8 mouse cellular contexts compared by ENCODE assay signal in genomic region chr19:46327531-46328064, GRCm38 (mm10). TPM values are rescaled to one million over a fixed set of nuclear protein-coding genes. Genes with fewer than 3 reads are reported as not detected.
A peak's percentile ranks its signal among the peaks of the same experiment; 100 is the strongest.
DNase-seq lines count a peak whose midpoint lies in the region; ATAC-seq and TF ChIP-seq lines count a peak whose summit lies in the region.

No protein-coding gene starts in this region.

- no peak overlapping the region for H3K9ac ChIP-seq in heart, adult 2 months (ENCODE audit: low read depth, low read length)
- H3K9ac ChIP-seq in forebrain, embryonic 14.5 days (ENCODE audit: low read length), result peak overlapping the region; percentile 77
- peak overlapping the region; percentile 82 for H3K9ac ChIP-seq in liver, embryonic 12.5 days

- H3K4me2 ChIP-seq in forebrain, embryonic 14.5 days (ENCODE audit: low read length), result peak overlapping the region; percentile 100
- peak overlapping the region; percentile 100 for H3K4me2 ChIP-seq in liver, embryonic 12.5 days

- intact Hi-C loops in heart, adult 2 months (cut with DNase I), result loop anchor here (1.0 kb wide), 2 partner anchors 11 to 23 kb away; partner anchors contain the start of genes Cuedc2 and Nfkb2
- intact Hi-C loops in heart, postnatal 14 days (cut with DNase I), result loop anchor here (2.0 kb wide), 1 partner anchor 17 kb away; no protein-coding TSS in a partner anchor

- no peaks in the 10 kb centered on the region for H3K36me3 ChIP-seq in heart, adult 2 months (ENCODE audit: control insufficient read depth, insufficient read depth, low read length)
- H3K36me3 ChIP-seq in forebrain, embryonic 14.5 days (ENCODE audit: control insufficient read depth, insufficient read depth, low read length), result peaks cover 26% of the 10 kb centered on the region
- peaks cover 26% of the 10 kb centered on the region for H3K36me3 ChIP-seq in liver, embryonic 12.5 days

- peak overlapping the region; percentile 93 for H3K27ac ChIP-seq in heart, adult 2 months
- H3K27ac ChIP-seq in forebrain, embryonic 14.5 days (ENCODE audit: low read depth, low read length), result peak overlapping the region; percentile 96
- peak overlapping the region; percentile 90 for H3K27ac ChIP-seq in liver, embryonic 12.5 days

- peak overlapping the region; percentile 69 for H3K4me3 ChIP-seq in heart, adult 2 months
- peak overlapping the region; percentile 68 for H3K4me3 ChIP-seq in forebrain, embryonic 14.5 days (ENCODE audit: low read depth, low read length)
- peak overlapping the region; percentile 78 for H3K4me3 ChIP-seq in liver, embryonic 12.5 days

- 23% methylated on average over 14 of the region's 14 CpGs for WGBS in heart, adult 2 months
- 29% methylated on average over 14 of the region's 14 CpGs for WGBS in forebrain, embryonic 14.5 days
- WGBS in liver, embryonic 12.5 days (ENCODE audit: insufficient replicate concordance), result 24% methylated on average over 14 of the region's 14 CpGs

- no peak for TF ChIP-seq POLR2A in heart, adult 2 months (IDR thresholded peaks at IDR 0.05; ENCODE audit: insufficient read depth, low read depth, low read length)

- no peaks in the 10 kb centered on the region for H3K79me2 ChIP-seq in heart, adult 2 months (replicated peaks; ENCODE audit: control insufficient read depth, insufficient read depth, low read length)

- H3K9me3 ChIP-seq in forebrain, embryonic 14.5 days (replicated peaks; ENCODE audit: control insufficient read depth, low read length), result no peaks in the 10 kb centered on the region
- no peaks in the 10 kb centered on the region for H3K9me3 ChIP-seq in liver, embryonic 12.5 days (replicated peaks)

- DNase-seq in heart, adult 2 months, result no peak
- no peak for DNase-seq in heart, postnatal 14 days
- peak; percentile 36 for DNase-seq in A20 (ENCODE audit: low read depth, low spot score)
- no peak for DNase-seq in forebrain, embryonic 14.5 days (ENCODE audit: low spot score)
- DNase-seq in cerebellum, adult 11-12 months, result no peak
- DNase-seq in MN1 (ENCODE audit: low spot score), result no peak

- peak; percentile 0; the same call in 1 of the 2 replicates for ATAC-seq in forebrain, embryonic 14.5 days
- ATAC-seq in liver, embryonic 12.5 days, result no peak
- no peak for ATAC-seq in megakaryocyte-erythroid progenitor cell, adult 5-6 weeks (replicated peaks; ENCODE audit: low FRiP score, low TSS enrichment, poor library complexity, severe bottlenecking)

- TF ChIP-seq CTCF in heart, adult 2 months (IDR thresholded peaks at IDR 0.05), result no peak

- no peaks in the 10 kb centered on the region for H3K27me3 ChIP-seq in heart, adult 2 months (ENCODE audit: control insufficient read depth, insufficient read depth, low read length)
- H3K27me3 ChIP-seq in forebrain, embryonic 14.5 days (replicated peaks; ENCODE audit: control insufficient read depth, insufficient read depth, low read length), result no peaks in the 10 kb centered on the region; the same call in 1 of the 2 replicates
- H3K27me3 ChIP-seq in liver, embryonic 12.5 days (replicated peaks), result peaks cover 58% of the 10 kb centered on the region

- peaks cover 7% of the 10 kb centered on the region for H3K4me1 ChIP-seq in heart, adult 2 months (ENCODE audit: control insufficient read depth, insufficient read depth, low read length)
- peaks cover 33% of the 10 kb centered on the region for H3K4me1 ChIP-seq in forebrain, embryonic 14.5 days (ENCODE audit: control insufficient read depth, insufficient read depth, low read length)
- peaks cover 42% of the 10 kb centered on the region for H3K4me1 ChIP-seq in liver, embryonic 12.5 days

- TF ChIP-seq EP300 in heart, adult 2 months (IDR thresholded peaks at IDR 0.05; ENCODE audit: insufficient read depth, low read depth, low read length), result no peak

RNA-seq across cellular contexts. Expression of gene Fbxl15, which starts 0.4 kb away (rescaled TPM):
- 1 to 10 TPM; 5.3 TPM for total RNA-seq in heart, adult 2 months (2021)
- 5.3 and 8.0 TPM in 2 replicates for polyA plus RNA-seq in heart, adult 2 months (2012; rRNA removed)
- total RNA-seq in heart, postnatal 14 days (2021), result 1 to 10 TPM; 5.5 to 6.9 TPM
- 42.6 and 43.1 TPM in 2 replicates for polyA plus RNA-seq in forebrain, embryonic 14.5 days (2014; fragmentation: Nextera tagmentation; extraction: Ambion mirVana)
- 13.4 and 13.5 TPM in 2 replicates for polyA plus RNA-seq in liver, embryonic 12.5 days (2016; fragmentation: Nextera tagmentation; extraction: Ambion mirVana)
- 4.7 TPM in 1 of 2 replicates, not detected in the other for total RNA-seq in megakaryocyte-erythroid progenitor cell, adult 5-6 weeks (2014; fragmentation: Nextera tagmentation)
- total RNA-seq in megakaryocyte-erythroid progenitor cell, adult 5-6 weeks (2017), result 0.42 and 2.5 TPM in 2 replicates

RNA-seq across cellular contexts. Expression of gene Psd, which starts 0.6 kb away (rescaled TPM):
- total RNA-seq in heart, adult 2 months (2021), result under 1 TPM; 0.60 to 0.80 TPM
- 1.4 and 1.6 TPM in 2 replicates for polyA plus RNA-seq in heart, adult 2 months (2012; rRNA removed)
- 1 to 10 TPM; 1.7 to 1.9 TPM for total RNA-seq in heart, postnatal 14 days (2021)
- polyA plus RNA-seq in forebrain, embryonic 14.5 days (2014; fragmentation: Nextera tagmentation; extraction: Ambion mirVana), result 68.7 and 83.0 TPM in 2 replicates
- 10.7 and 11.3 TPM in 2 replicates for polyA plus RNA-seq in liver, embryonic 12.5 days (2016; fragmentation: Nextera tagmentation; extraction: Ambion mirVana)
- total RNA-seq in megakaryocyte-erythroid progenitor cell, adult 5-6 weeks (2014; fragmentation: Nextera tagmentation), result 3.4 and 7.1 TPM in 2 replicates
- 0.99 TPM in 1 of 2 replicates, not detected in the other for total RNA-seq in megakaryocyte-erythroid progenitor cell, adult 5-6 weeks (2017)

RNA-seq across cellular contexts. Expression of gene Cuedc2, which starts 10.9 kb away (rescaled TPM):
- 10 to 100 TPM; 79.8 to 91.3 TPM for total RNA-seq in heart, adult 2 months (2021)
- 58.7 and 73.5 TPM in 2 replicates for polyA plus RNA-seq in heart, adult 2 months (2012; rRNA removed)
- 10 to 100 TPM; 88.0 to 89.6 TPM for total RNA-seq in heart, postnatal 14 days (2021)
- polyA plus RNA-seq in forebrain, embryonic 14.5 days (2014; fragmentation: Nextera tagmentation; extraction: Ambion mirVana), result 402 and 405 TPM in 2 replicates
- polyA plus RNA-seq in liver, embryonic 12.5 days (2016; fragmentation: Nextera tagmentation; extraction: Ambion mirVana), result 97.6 and 99.1 TPM in 2 replicates
- 58.5 and 61.2 TPM in 2 replicates for total RNA-seq in megakaryocyte-erythroid progenitor cell, adult 5-6 weeks (2014; fragmentation: Nextera tagmentation)
- total RNA-seq in megakaryocyte-erythroid progenitor cell, adult 5-6 weeks (2017), result 100 and 121 TPM in 2 replicates

RNA-seq across cellular contexts. Expression of gene Mfsd13a, which starts 13.3 kb away (rescaled TPM):
- 1 to 10 TPM; 2.6 to 3.1 TPM for total RNA-seq in heart, adult 2 months (2021)
- polyA plus RNA-seq in heart, adult 2 months (2012; rRNA removed), result 3.2 and 4.5 TPM in 2 replicates
- total RNA-seq in heart, postnatal 14 days (2021), result 1 to 10 TPM; 2.9 to 3.6 TPM
- 7.2 TPM in 2 replicates for polyA plus RNA-seq in forebrain, embryonic 14.5 days (2014; fragmentation: Nextera tagmentation; extraction: Ambion mirVana)
- 13.2 and 14.5 TPM in 2 replicates for polyA plus RNA-seq in liver, embryonic 12.5 days (2016; fragmentation: Nextera tagmentation; extraction: Ambion mirVana)
- 15.0 and 16.5 TPM in 2 replicates for total RNA-seq in megakaryocyte-erythroid progenitor cell, adult 5-6 weeks (2014; fragmentation: Nextera tagmentation)
- total RNA-seq in megakaryocyte-erythroid progenitor cell, adult 5-6 weeks (2017), result 1.3 and 1.7 TPM in 2 replicates

RNA-seq across cellular contexts. Expression of gene 2310034G01Rik, which starts 22.5 kb away (rescaled TPM):
- under 1 TPM; 0.34 to 0.43 TPM for total RNA-seq in heart, adult 2 months (2021)
- 0.66 and 0.73 TPM in 2 replicates for polyA plus RNA-seq in heart, adult 2 months (2012; rRNA removed)
- total RNA-seq in heart, postnatal 14 days (2021), result under 1 TPM; 0.22 to 0.48 TPM
- polyA plus RNA-seq in forebrain, embryonic 14.5 days (2014; fragmentation: Nextera tagmentation; extraction: Ambion mirVana), result 1.8 and 2.2 TPM in 2 replicates
- polyA plus RNA-seq in liver, embryonic 12.5 days (2016; fragmentation: Nextera tagmentation; extraction: Ambion mirVana), result 0.37 and 0.41 TPM in 2 replicates
- total RNA-seq in megakaryocyte-erythroid progenitor cell, adult 5-6 weeks (2014; fragmentation: Nextera tagmentation), result 0.55 TPM in 1 of 2 replicates, not detected in the other
- total RNA-seq in megakaryocyte-erythroid progenitor cell, adult 5-6 weeks (2017), result 0.56 TPM in 1 of 2 replicates, not detected in the other
